Mouse (Mus musculus) C2C12 (cell line): ENCODE measurements around the gene Klk10. TPM values are rescaled to one million over a fixed set of nuclear protein-coding genes. Genes with fewer than 3 reads are reported as not detected.

Experiments used
- H3K27me3 ChIP-seq: one replicate; pipeline ENCODE4 v1.6.1; 2011; ENCODE audit not compliant: control insufficient read depth, insufficient read depth, insufficient read length
- H3K36me3 ChIP-seq: one replicate; pipeline ENCODE4 v1.6.1; 2011; ENCODE audit not compliant: control insufficient read depth, insufficient read depth
- H3K4me3 ChIP-seq: one replicate; pipeline ENCODE4 v1.5.1; 2011; ENCODE audit warnings: mild to moderate bottlenecking, control low read depth; ENCODE audit not compliant: poor library complexity, insufficient read depth, severe bottlenecking
- H3K79me2 ChIP-seq: one replicate; pipeline ENCODE4 v1.6.1; 2011; ENCODE audit not compliant: control insufficient read depth, insufficient read depth
- H3K79me3 ChIP-seq: one replicate; pipeline ENCODE4 v1.6.1; 2011; ENCODE audit warnings: low read depth, control low read depth
- H3ac ChIP-seq: one replicate; pipeline ENCODE3; 2011; ENCODE audit warnings: low read depth; ENCODE audit not compliant: control insufficient read depth, insufficient read length
- CEBPB ChIP-seq: IDR thresholded peaks from one replicate; pipeline ENCODE4 v1.6.1; 2011; ENCODE audit warnings: low read depth, mild to moderate bottlenecking, control low read depth, moderate library complexity
- CTCF ChIP-seq: IDR thresholded peaks from one replicate; pipeline ENCODE4 v1.5.1; 2011; ENCODE audit not compliant: control insufficient read depth, insufficient read depth, insufficient read length
- FOSL1 ChIP-seq: IDR thresholded peaks from one replicate; pipeline ENCODE4 v1.8.0; 2011; ENCODE audit warnings: mild to moderate bottlenecking, low read length; ENCODE audit not compliant: poor library complexity, insufficient read depth, severe bottlenecking
- MAX ChIP-seq: IDR thresholded peaks from one replicate; pipeline ENCODE4 v1.6.1; 2011; ENCODE audit warnings: mild to moderate bottlenecking, control low read depth
- MYOD1 ChIP-seq: IDR thresholded peaks from one replicate; pipeline ENCODE4 v1.6.1; 2011; ENCODE audit warnings: low read depth; ENCODE audit not compliant: control insufficient read depth, insufficient read length
- MYOG ChIP-seq: IDR thresholded peaks from one replicate; pipeline ENCODE4 v1.6.1; 2011; ENCODE audit not compliant: control insufficient read depth, insufficient read length; ENCODE audit errors: extremely low read depth
- USF1 ChIP-seq: IDR thresholded peaks from one replicate; pipeline ENCODE4 v1.6.1; 2011; ENCODE audit warnings: low read depth, mild to moderate bottlenecking, control low read depth, moderate library complexity
- polyA plus RNA-seq: library from polyadenylated mRNA; unstranded; fragments of >200 nt; fragmentation: generic; extraction: Trizol; gene quantifications from one replicate; pipeline ENCODE4 v1.2.1, GENCODE M21; 2012; ENCODE audit warnings: missing spikeins

The Klk10 gene
- polyA plus RNA-seq, 1 experiment: 2.1 TPM

DNA sequence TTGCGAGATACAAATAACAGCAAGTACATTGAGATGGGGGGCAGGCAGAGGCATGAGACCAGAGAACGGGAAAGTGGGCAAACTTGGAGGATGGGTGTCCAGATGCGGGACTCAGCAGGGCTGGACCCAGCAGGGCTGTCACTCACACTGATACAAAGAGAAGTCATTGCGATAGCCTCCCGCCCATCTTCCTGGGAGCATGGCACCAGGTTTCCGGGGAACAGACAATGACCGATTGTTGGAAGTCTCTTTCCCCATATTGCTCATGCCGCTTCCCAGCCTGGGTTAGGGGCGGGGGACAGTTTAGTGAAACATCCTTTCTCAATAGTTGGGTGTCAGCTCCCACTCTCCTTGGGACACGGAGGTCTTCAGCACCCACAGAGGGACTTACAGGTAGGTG, 43.4 kb downstream of the Klk10 start, which contains the start of gene Klk6:
Klk6 (plus strand) TSS at position 301 of the 400 bp plus-strand sequence.
- Histone ChIP-seq H3K79me3 (no peaks in the 10 kb centered on the region), H3K4me3 (no peak within 1 kb of the TSS), H3K79me2 (no peaks in the 10 kb centered on the region), H3ac (no peak within 1 kb of the TSS), H3K36me3 (no peaks in the 10 kb centered on the region), H3K27me3 (peaks cover 23% of the 10 kb centered on the region)
- TF ChIP-seq CTCF (no peak), MYOD1 (no peak), MAX (no peak), USF1 (no peak), CEBPB (no peak), MYOG (no peak)

DNA sequence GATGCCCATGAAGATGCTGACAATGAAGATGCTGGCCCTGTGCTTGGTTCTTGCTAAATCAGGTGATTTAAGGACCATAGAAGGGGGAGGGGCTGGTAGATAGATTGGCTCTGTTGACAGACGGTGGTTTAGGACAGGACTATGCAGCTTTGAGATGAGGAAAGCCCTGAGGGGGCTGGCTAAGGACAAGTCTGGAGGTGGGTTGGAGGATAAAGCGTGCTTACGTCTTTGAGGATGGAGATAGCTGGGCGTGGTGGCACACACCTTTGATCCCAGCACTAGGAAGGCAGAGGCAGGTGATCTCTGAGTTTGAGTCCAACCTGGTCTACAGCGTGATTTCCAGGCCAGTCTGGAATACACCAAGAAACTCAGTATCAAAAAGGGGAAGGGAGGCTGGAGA, 45.2 kb downstream of the Klk10 start:
- Histone ChIP-seq H3K27me3 (peaks cover 26% of the 10 kb centered on the region), H3K79me2 (no peaks in the 10 kb centered on the region), H3K36me3 (no peaks in the 10 kb centered on the region), H3K4me3 (no peak overlapping the region), H3K79me3 (no peaks in the 10 kb centered on the region), H3ac (no peak overlapping the region)
- TF ChIP-seq CEBPB (no peak), MYOG (no peak), MYOD1 (no peak), MAX (no peak), CTCF (no peak), USF1 (no peak), FOSL1 (no peak)

DNA sequence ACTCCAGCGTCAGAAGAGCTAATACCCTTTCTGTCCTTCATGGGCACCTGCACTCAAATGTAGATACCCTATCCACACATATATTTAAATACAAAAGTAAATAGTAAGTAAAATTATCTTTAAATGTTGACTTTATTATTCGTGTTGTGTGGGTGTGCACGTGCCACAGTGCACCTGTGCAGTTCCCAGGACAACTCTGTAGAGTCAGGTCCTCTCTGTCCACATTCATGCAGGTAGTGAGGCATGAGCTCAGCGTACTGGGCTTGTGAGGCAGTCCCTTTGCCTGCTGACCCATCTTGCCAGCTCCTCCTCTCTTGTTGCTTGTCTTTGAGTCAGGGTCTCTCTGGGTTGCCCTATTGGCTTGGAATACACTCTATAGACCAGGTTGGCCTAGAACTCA, 46.9 kb downstream of the Klk10 start:
- Histone ChIP-seq H3K27me3 (peaks cover 26% of the 10 kb centered on the region), H3K4me3 (no peak overlapping the region), H3K79me2 (no peaks in the 10 kb centered on the region), H3ac (no peak overlapping the region), H3K36me3 (no peaks in the 10 kb centered on the region), H3K79me3 (no peaks in the 10 kb centered on the region)
- TF ChIP-seq FOSL1 (no peak), MYOG (no peak), MAX (no peak), USF1 (no peak), CEBPB (no peak), CTCF (no peak), MYOD1 (no peak)

DNA sequence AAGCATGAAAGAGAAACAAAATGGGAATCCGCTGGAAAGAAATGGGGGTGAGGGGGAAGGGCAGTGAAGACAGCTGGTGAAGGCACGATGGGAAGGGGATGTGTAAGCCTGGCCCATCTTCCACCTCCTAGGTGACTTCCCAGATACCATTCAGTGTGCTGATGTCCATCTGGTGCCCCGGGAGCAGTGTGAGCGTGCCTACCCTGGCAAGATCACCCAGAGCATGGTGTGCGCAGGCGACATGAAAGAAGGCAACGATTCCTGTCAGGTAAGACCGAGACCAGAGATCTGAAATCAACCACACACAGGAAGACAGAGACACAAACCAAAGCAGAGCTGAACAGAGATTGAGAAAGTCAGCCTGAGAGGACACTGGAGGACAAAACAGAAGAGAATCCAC, 48.2 kb downstream of the Klk10 start:
- Histone ChIP-seq H3K79me3 (no peaks in the 10 kb centered on the region), H3ac (no peak overlapping the region), H3K79me2 (no peaks in the 10 kb centered on the region), H3K4me3 (no peak overlapping the region), H3K36me3 (no peaks in the 10 kb centered on the region), H3K27me3 (peaks cover 22% of the 10 kb centered on the region)
- TF ChIP-seq FOSL1 (no peak), USF1 (no peak), CEBPB (no peak), MAX (no peak), MYOG (no peak), MYOD1 (no peak), CTCF (no peak)

Other genes starting within 250 kb of the Klk10 start
- under 0.01 TPM for gene Cd33, start 236.6 kb upstream of the Klk10 start, polyA plus RNA-seq
- 0.90 TPM for gene Zfp658, start 218.8 kb upstream of the Klk10 start, polyA plus RNA-seq
- 2.1 TPM for gene Zfp719, start 201.4 kb upstream of the Klk10 start, polyA plus RNA-seq
- gene Zfp819, start 173.9 kb upstream of the Klk10 start, polyA plus RNA-seq: not detected
- gene Ceacam18, start 146.3 kb upstream of the Klk10 start, polyA plus RNA-seq: not detected
- not detected for gene Siglece, start 120.9 kb upstream of the Klk10 start, polyA plus RNA-seq
- 12.4 TPM for gene Ctu1, start 109.0 kb upstream of the Klk10 start, polyA plus RNA-seq
- gene Klk14, start 90.6 kb upstream of the Klk10 start, polyA plus RNA-seq: not detected
- not detected for gene Klk13, start 68.5 kb upstream of the Klk10 start, polyA plus RNA-seq
- not detected for gene Klk12, start 12.1 kb upstream of the Klk10 start, polyA plus RNA-seq
- not detected for gene Klk11, start 6.4 kb upstream of the Klk10 start, polyA plus RNA-seq
- 0.16 TPM for gene Klk9, start 10.9 kb downstream of the Klk10 start, polyA plus RNA-seq
- gene Klk8, start 16.5 kb downstream of the Klk10 start, polyA plus RNA-seq: 0.36 TPM
- not detected for gene Klk7, start 30.3 kb downstream of the Klk10 start, polyA plus RNA-seq
- gene Klk6, start 43.5 kb downstream of the Klk10 start, polyA plus RNA-seq: 1.1 TPM
- gene Klk5, start 60.9 kb downstream of the Klk10 start, polyA plus RNA-seq: not detected
- not detected for gene Klk4, start 100.1 kb downstream of the Klk10 start, polyA plus RNA-seq
- not detected for gene Klk15, start 152.7 kb downstream of the Klk10 start, polyA plus RNA-seq
- not detected for gene Klk1b8, start 169.6 kb downstream of the Klk10 start, polyA plus RNA-seq
- gene Klk1b1, start 185.7 kb downstream of the Klk10 start, polyA plus RNA-seq: not detected
- not detected for gene Klk1b9, start 195.0 kb downstream of the Klk10 start, polyA plus RNA-seq
- not detected for gene Klk1b11, start 214.8 kb downstream of the Klk10 start, polyA plus RNA-seq
- gene Klk1b26, start 231.1 kb downstream of the Klk10 start, polyA plus RNA-seq: not detected